Mouse (Mus musculus) hindlimb bud, embryonic 11.5 days (tissue): ENCODE measurements at regions not wholly inside any gene's neighbourhood (a gene's known extent, or its start where the extent isn't known, plus 50 kb on each side); places are given as distances from the start of the nearest gene placed in this dataset.
"Not testable (repeated sequence)": the region's sequence is repeated elsewhere in the genome, so short reads cannot be mapped to it uniquely, and the experiment has no call there.

Source experiments
- DNase-seq: peaks from one replicate; pipeline ENCODE4 v3.0.0-alpha.2; 2012; ENCODE audit warnings: low read depth, low spot score; ENCODE audit errors: extremely low spot score

- no peak for DNase-seq
Observed at GRCm38 (mm10) chr5:52016992-52017391, 173.3 kb downstream of the Dhx15 start.

- no peak for DNase-seq
Observed at GRCm38 (mm10) chr5:52015786-52016185, 174.5 kb downstream of the Dhx15 start.

- no peak for DNase-seq
Observed at GRCm38 (mm10) chr5:52010426-52010825, 179.9 kb downstream of the Dhx15 start.

- DNase-seq: no peak
Observed at GRCm38 (mm10) chr5:52008942-52009341, 181.4 kb downstream of the Dhx15 start.

- DNase-seq: no peak
Observed at GRCm38 (mm10) chr5:52006843-52007242, 183.5 kb downstream of the Dhx15 start.

GRCm38 (mm10) chr5:51990847-51991610 is 199.3 kb downstream of the Dhx15 start:
- no peak for DNase-seq

- DNase-seq: no peak
Observed at GRCm38 (mm10) chr5:51989396-51989795, 200.9 kb downstream of the Dhx15 start.

- no peak for DNase-seq
Observed at GRCm38 (mm10) chr5:51988913-51989312, 201.4 kb downstream of the Dhx15 start.

- no peak for DNase-seq
Observed at GRCm38 (mm10) chr5:51984966-51985365, 205.3 kb downstream of the Dhx15 start.

- DNase-seq: no peak
Observed at GRCm38 (mm10) chr5:51982780-51983179, 207.5 kb downstream of the Dhx15 start.

GRCm38 (mm10) chr5:51980901-51981300 is 209.4 kb downstream of the Dhx15 start:
- DNase-seq: no peak

- DNase-seq: no peak
Observed at GRCm38 (mm10) chr5:51952499-51952898, 237.8 kb downstream of the Dhx15 start.

- DNase-seq: no peak
Observed at GRCm38 (mm10) chr5:51949996-51950395, 240.3 kb downstream of the Dhx15 start.

GRCm38 (mm10) chr5:51946062-51946461 is 244.3 kb downstream of the Dhx15 start:
- DNase-seq: no peak

GRCm38 (mm10) chr5:51941925-51942291 is 248.4 kb downstream of the Dhx15 start:
- not testable (repeated sequence) for DNase-seq

- DNase-seq: no peak
Observed at GRCm38 (mm10) chr5:51941255-51941924, 248.9 kb downstream of the Dhx15 start.

GRCm38 (mm10) chr5:51938845-51939244 is 251.5 kb downstream of the Dhx15 start:
- DNase-seq: no peak

- DNase-seq: no peak
Observed at GRCm38 (mm10) chr5:51937320-51937719, 253.0 kb downstream of the Dhx15 start.

- DNase-seq: no peak
Observed at GRCm38 (mm10) chr5:51935391-51936354, 254.6 kb downstream of the Dhx15 start.

- DNase-seq: no peak
Observed at GRCm38 (mm10) chr5:51934910-51935309, 255.4 kb downstream of the Dhx15 start.

- no peak for DNase-seq
Observed at GRCm38 (mm10) chr5:51933331-51933730, 257.0 kb downstream of the Dhx15 start.
